Mouse (Mus musculus): ENCODE results near the gene Ror2. TPM values are rescaled to one million over a fixed set of nuclear protein-coding genes. Genes with fewer than 3 reads are reported as not detected.

Ror2 gene
- polyA plus RNA-seq (2012; ENCODE audit: low replicate concordance), result 0.10 and 0.47 TPM in 2 replicates

DNA sequence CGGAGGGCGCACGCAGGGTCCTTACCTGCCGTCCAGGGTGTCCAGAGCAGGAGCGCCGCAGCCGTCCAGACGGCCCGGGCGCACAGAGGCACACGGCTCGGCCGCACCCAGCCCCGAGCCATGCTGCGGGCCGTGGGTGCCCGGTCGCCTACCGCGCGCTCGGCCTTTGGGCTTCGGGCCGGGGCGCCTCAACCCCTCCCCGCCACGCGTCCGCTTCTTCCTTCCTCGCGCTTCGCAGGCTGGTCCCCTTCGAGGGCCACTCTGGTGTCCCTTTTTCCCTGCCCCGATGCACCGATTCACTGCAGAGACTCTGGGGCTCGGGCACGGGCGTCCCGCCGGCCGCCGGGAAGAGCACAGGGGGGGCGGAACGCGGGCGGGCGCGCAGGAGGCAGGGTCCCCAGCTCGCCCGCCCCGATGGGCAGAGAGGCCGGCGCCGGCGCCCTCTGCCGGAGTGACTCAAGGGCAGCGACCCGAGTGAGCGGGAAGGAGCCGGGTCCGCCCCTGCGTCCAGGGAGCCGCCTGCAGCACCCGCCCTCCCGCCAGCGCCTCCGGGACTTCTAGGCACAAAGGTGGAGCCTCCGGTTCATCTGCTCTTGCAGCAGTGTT lies at the start of gene Ror2:
Gene Ror2 (minus strand): TSS at position 369 of the 606 bp plus-strand sequence.

Other genes starting within 250 kb of the Ror2 start
- gene Sptlc1, start 91.3 kb upstream of the Ror2 start, polyA plus RNA-seq (2012; ENCODE audit: low replicate concordance), result 2.5 and 7.5 TPM in 2 replicates
- not detected in 2 replicates for gene Msx2, start 186.9 kb upstream of the Ror2 start, polyA plus RNA-seq (2012; ENCODE audit: low replicate concordance)